Mouse (Mus musculus) ES-E14 (cell line): ENCODE measurements around the gene Lim2. TPM values are rescaled to one million over a fixed set of nuclear protein-coding genes. Genes with fewer than 3 reads are reported as not detected.

Experiments used
- DNase-seq: peaks from one replicate; pipeline ENCODE4 v3.0.0-alpha.2; 2013; ENCODE audit warnings: low read depth, low spot score
- H3K27ac ChIP-seq: 2 replicates; pipeline ENCODE4 v1.5.1; 2012; ENCODE audit warnings: low read depth, mild to moderate bottlenecking, low read length, moderate library complexity, mixed read lengths; ENCODE audit not compliant: poor library complexity, insufficient read depth, severe bottlenecking
- H3K36me3 ChIP-seq: 2 replicates; pipeline ENCODE4 v1.6.1; 2012; ENCODE audit warnings: mild to moderate bottlenecking, low read length, moderate library complexity, mixed read lengths; ENCODE audit not compliant: control insufficient read depth, poor library complexity, insufficient read depth, severe bottlenecking
- H3K4me1 ChIP-seq, 2 experiments: fragments of 150-350 bp in 1 of 2; sonication (generic) in 1 of 2; 2 replicates each; pipeline ENCODE4 v1.6.1; 2012; ENCODE audit warnings: low read length in 2 of 2, mild to moderate bottlenecking in 1 of 2, mixed read lengths in 1 of 2; ENCODE audit not compliant: control insufficient read depth in 2 of 2, insufficient read depth in 2 of 2, poor library complexity in 1 of 2
- H3K4me3 ChIP-seq, 2 experiments: fragments of 150-350 bp in 1 of 2; sonication (generic) in 1 of 2; 2 replicates each; pipeline ENCODE4 v1.5.1; 2012; ENCODE audit warnings: low read length in 2 of 2, low read depth in 1 of 2, mild to moderate bottlenecking in 1 of 2, mixed read lengths in 1 of 2; ENCODE audit not compliant: insufficient read depth in 1 of 2, poor library complexity in 1 of 2, severe bottlenecking in 1 of 2
- H3K9ac ChIP-seq: 2 replicates; pipeline ENCODE4 v1.6.1; 2012; ENCODE audit warnings: low read depth, mild to moderate bottlenecking, low read length, mixed read lengths; ENCODE audit not compliant: poor library complexity, insufficient read depth, severe bottlenecking
- H3K9me3 ChIP-seq: fragments of 150-350 bp; sonication (generic); 2 replicates; pipeline ENCODE4 v1.6.1; 2012; ENCODE audit warnings: low read depth, mild to moderate bottlenecking, low read length; ENCODE audit not compliant: control insufficient read depth, insufficient read depth
- CHD2 ChIP-seq: IDR thresholded peaks from 2 replicates; pipeline ENCODE4 v1.6.1; 2014; ENCODE audit warnings: mild to moderate bottlenecking, low read depth, low read length, inconsistent platforms
- HCFC1 ChIP-seq: IDR thresholded peaks from 2 replicates; pipeline ENCODE4 v1.6.1; 2012; ENCODE audit warnings: low read length, inconsistent platforms, borderline replicate concordance; ENCODE audit not compliant: insufficient read depth
- MAFK ChIP-seq: IDR thresholded peaks from 2 replicates; pipeline ENCODE4 v1.6.1; 2014; ENCODE audit warnings: mild to moderate bottlenecking, low read depth, low read length, inconsistent platforms; ENCODE audit not compliant: insufficient read depth
- ZC3H11A ChIP-seq: IDR thresholded peaks from 2 replicates; pipeline ENCODE4 v1.6.1; 2012; ENCODE audit warnings: low read depth, mild to moderate bottlenecking, inconsistent platforms, low read length, borderline replicate concordance
- ZNF384 ChIP-seq: IDR thresholded peaks from 2 replicates; pipeline ENCODE4 v1.6.1; 2012; ENCODE audit warnings: low read depth, low read length, inconsistent platforms
- in situ Hi-C, 2 experiments: fragments of 600-800 bp; cut with MboI; formaldehyde crosslinking; loops; one replicate each; pipeline ENCODE4 v1.15.1; 2025; ENCODE audit warnings: low sequenced_read_pairs in 2 of 2, inconsistent platforms in 1 of 2; ENCODE audit not compliant: unreplicated experiment in 2 of 2
- total RNA-seq: library from RNA; depleted of rRNA; stranded (reverse); fragments of 300-350 nt; gene quantifications from 2 replicates; pipeline ENCODE4 v1.2.3, GENCODE M21; 2012

Lim2 gene
- total RNA-seq, 1 experiment, result 1.1 TPM

- no peak for DNase-seq
- in situ Hi-C loops, result no loop called here
- H3K4me1 ChIP-seq, result peaks cover 0 to 2% of the 10 kb centered on the region in 2 experiments; a peak in 2 of 4 replicates
- H3K9ac ChIP-seq, result no peak overlapping the region
- TF ChIP-seq CHD2, result no peak
- no peak for TF ChIP-seq ZC3H11A
- no peaks in the 10 kb centered on the region for H3K9me3 ChIP-seq
- H3K36me3 ChIP-seq, result no peaks in the 10 kb centered on the region
- no peak overlapping the region for H3K27ac ChIP-seq
- H3K4me3 ChIP-seq, result no peak overlapping the region
Observed at GRCm38 (mm10) chr7:43447801-43448200, 20.3 kb downstream of the Lim2 start.

- H3K27ac ChIP-seq, result no peak overlapping the region
- no peaks in the 10 kb centered on the region for H3K9me3 ChIP-seq
- no peaks in the 10 kb centered on the region for H3K36me3 ChIP-seq
- no peak overlapping the region for H3K9ac ChIP-seq
- peaks cover 0 to 2% of the 10 kb centered on the region in 2 experiments; a peak in 2 of 4 replicates for H3K4me1 ChIP-seq
- TF ChIP-seq MAFK (no peak), ZC3H11A (no peak), ZNF384 (no peak), CHD2 (no peak), HCFC1 (no peak)
- no peak overlapping the region for H3K4me3 ChIP-seq
- in situ Hi-C loops, result no loop called here
- no peak for DNase-seq
Observed at GRCm38 (mm10) chr7:43448246-43448645, 20.8 kb downstream of the Lim2 start.

- H3K36me3 ChIP-seq, result peaks cover 8% of the 10 kb centered on the region; the same call in 1 of the 2 replicates
- H3K27ac ChIP-seq, result no peak overlapping the region
- H3K9me3 ChIP-seq, result no peaks in the 10 kb centered on the region
- in situ Hi-C loops, result no loop called here
- TF ChIP-seq ZC3H11A (no peak), CHD2 (no peak), HCFC1 (no peak), MAFK (no peak), ZNF384 (no peak)
- H3K4me1 ChIP-seq, result peaks cover 0 to 2% of the 10 kb centered on the region in 2 experiments; a peak in 2 of 4 replicates
- no peak overlapping the region for H3K4me3 ChIP-seq
- DNase-seq, result no peak
- no peak overlapping the region for H3K9ac ChIP-seq
Observed at GRCm38 (mm10) chr7:43449811-43450210, 22.3 kb downstream of the Lim2 start.

- Histone ChIP-seq H3K27ac (no peak overlapping the region), H3K9me3 (no peaks in the 10 kb centered on the region; the same call in 1 of the 2 replicates), H3K4me3 (no peak overlapping the region), H3K36me3 (peaks cover 23% of the 10 kb centered on the region; the same call in 1 of the 2 replicates), H3K4me1 (peaks cover 0 to 2% of the 10 kb centered on the region in 2 experiments; a peak in 2 of 4 replicates), H3K9ac (no peak overlapping the region)
- TF ChIP-seq ZC3H11A (no peak), MAFK (no peak), ZNF384 (no peak), HCFC1 (no peak), CHD2 (no peak)
- in situ Hi-C loops, result no loop called here
- no peak for DNase-seq
Observed at GRCm38 (mm10) chr7:43451726-43452125, 24.3 kb downstream of the Lim2 start.

GRCm38 (mm10) chr7:43452609-43453008 lies 25.1 kb downstream of the Lim2 start:
- H3K4me3 ChIP-seq, result no peak overlapping the region
- peaks cover 0 to 2% of the 10 kb centered on the region in 2 experiments; a peak in 2 of 4 replicates for H3K4me1 ChIP-seq
- DNase-seq, result peak; percentile 47
- no peak overlapping the region for H3K9ac ChIP-seq
- in situ Hi-C loops, result no loop called here
- H3K27ac ChIP-seq, result no peak overlapping the region
- no peak for TF ChIP-seq HCFC1
- TF ChIP-seq CHD2, result no peak
- TF ChIP-seq MAFK, result no peak
- no peak for TF ChIP-seq ZNF384
- no peak for TF ChIP-seq ZC3H11A
- H3K9me3 ChIP-seq, result no peaks in the 10 kb centered on the region; the same call in 1 of the 2 replicates
- peaks cover 31% of the 10 kb centered on the region; the same call in 1 of the 2 replicates for H3K36me3 ChIP-seq
